Mouse (Mus musculus) T-helper 2 cell (primary cell): ENCODE data around the gene Esp15.
"Not testable (repeated sequence)": the region's sequence is repeated elsewhere in the genome, so short reads cannot be mapped to it uniquely, and the experiment has no call there.

ENCODE experiments used
- in situ Hi-C: fragments of 300-600 bp; cut with MboI, MseI; formaldehyde crosslinking; loops from one replicate; pipeline ENCODE4 v1.15.1; 2025; ENCODE audit warnings: high pct_unique_total_duplicates

The Esp15 gene

DNA sequence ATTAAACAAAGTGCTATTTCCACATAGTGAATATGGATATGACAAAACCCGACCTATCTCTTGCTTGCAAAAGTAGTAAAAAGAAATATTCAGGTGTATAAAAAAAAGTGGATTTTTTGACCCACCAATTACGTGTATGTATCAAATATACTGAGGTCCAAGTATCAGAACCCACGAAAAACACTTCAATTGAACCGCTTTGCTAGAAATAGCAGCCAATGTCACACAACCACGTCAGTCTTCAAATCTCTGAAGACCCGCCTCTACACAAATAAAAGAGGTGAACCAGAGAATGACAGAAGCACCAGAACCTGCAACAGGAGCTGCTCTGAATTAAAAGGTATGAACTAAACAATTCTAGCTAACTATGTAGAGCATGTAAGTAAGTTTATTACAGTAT lies at the start of gene Esp15:
TSS of gene Esp15 (plus strand) at position 301 of the 400 bp plus-strand sequence.
- in situ Hi-C loops = not testable (repeated sequence)

DNA sequence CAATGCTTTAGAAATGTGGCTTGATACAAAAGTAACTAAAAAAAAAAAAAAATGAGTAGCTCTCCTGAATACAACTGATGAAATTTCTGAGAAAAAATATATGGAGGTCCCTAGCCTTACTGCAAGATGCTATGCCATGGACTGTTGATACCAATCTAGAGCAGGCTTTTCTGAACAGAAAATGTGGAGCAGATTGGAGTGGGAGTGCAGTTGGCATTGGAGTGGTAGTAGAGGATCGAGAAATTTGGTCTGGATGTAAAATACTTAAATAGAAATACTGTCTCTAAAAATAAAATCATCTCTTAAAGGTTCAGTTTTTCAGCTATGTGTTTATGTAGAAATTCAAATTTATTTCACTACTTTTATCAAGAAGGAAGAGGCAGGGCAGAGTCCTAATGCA lies 49.2 kb upstream of the Esp15 start:
- in situ Hi-C loops = no loop called here
